Mouse (Mus musculus) hindbrain, embryonic 13.5 days (tissue): ENCODE results near the gene Atpaf1. TPM values are rescaled to one million over a fixed set of nuclear protein-coding genes. Genes with fewer than 3 reads are reported as not detected.

Source experiments
- ATAC-seq: fragments of 200-750 bp; cut with Nextera tagmentation; 2 replicates; pipeline ENCODE4 v1.8.0; 2017; ENCODE audit warnings: moderate TSS enrichment; ENCODE audit not compliant: low FRiP score
- H3K27ac ChIP-seq: fragments of 300-500 bp; sonication (generic); 2 replicates; pipeline ENCODE4 v1.5.1; 2015; ENCODE audit warnings: inconsistent platforms, mild to moderate bottlenecking, moderate library complexity
- H3K27me3 ChIP-seq: fragments of 300-500 bp; sonication (generic); 2 replicates; pipeline ENCODE4 v1.6.1; 2015; ENCODE audit warnings: mild to moderate bottlenecking, inconsistent platforms
- H3K36me3 ChIP-seq: fragments of 300-500 bp; sonication (generic); 2 replicates; pipeline ENCODE4 v1.6.1; 2015; ENCODE audit warnings: mild to moderate bottlenecking, inconsistent platforms
- H3K4me1 ChIP-seq: fragments of 300-500 bp; sonication (generic); replicated peaks from 2 replicates; pipeline ENCODE4 v1.6.1; 2015; ENCODE audit warnings: inconsistent platforms
- H3K4me2 ChIP-seq: fragments of 300-500 bp; sonication (generic); 2 replicates; pipeline ENCODE4 v1.6.1; 2015; ENCODE audit warnings: inconsistent platforms, mild to moderate bottlenecking, moderate library complexity
- H3K4me3 ChIP-seq: fragments of 300-500 bp; sonication (generic); 2 replicates; pipeline ENCODE4 v1.5.1; 2015; ENCODE audit warnings: mild to moderate bottlenecking, inconsistent platforms
- H3K9ac ChIP-seq: fragments of 300-500 bp; sonication (generic); 2 replicates; pipeline ENCODE4 v1.6.1; 2015; ENCODE audit warnings: mild to moderate bottlenecking, inconsistent platforms
- H3K9me3 ChIP-seq: fragments of 300-500 bp; sonication (generic); 2 replicates; pipeline ENCODE4 v1.6.1; 2016; ENCODE audit warnings: inconsistent platforms
- WGBS: fragments of 180-500 bp; shearing (Covaris S2); methylation state at CpG from one replicate; pipeline ENCODE4 v1.1.7; 2015; 5-methylcytosine and 5-hydroxymethylcytosine counted together
- polyA plus RNA-seq: library from polyadenylated mRNA; unstranded; fragments of >200 nt; fragmentation: Nextera tagmentation; extraction: Ambion mirVana; gene quantifications from 2 replicates; pipeline ENCODE4 v1.2.1, GENCODE M21; 2015

Gene Atpaf1
- polyA plus RNA-seq, 1 experiment from 2014 or later = 41.8 TPM

DNA sequence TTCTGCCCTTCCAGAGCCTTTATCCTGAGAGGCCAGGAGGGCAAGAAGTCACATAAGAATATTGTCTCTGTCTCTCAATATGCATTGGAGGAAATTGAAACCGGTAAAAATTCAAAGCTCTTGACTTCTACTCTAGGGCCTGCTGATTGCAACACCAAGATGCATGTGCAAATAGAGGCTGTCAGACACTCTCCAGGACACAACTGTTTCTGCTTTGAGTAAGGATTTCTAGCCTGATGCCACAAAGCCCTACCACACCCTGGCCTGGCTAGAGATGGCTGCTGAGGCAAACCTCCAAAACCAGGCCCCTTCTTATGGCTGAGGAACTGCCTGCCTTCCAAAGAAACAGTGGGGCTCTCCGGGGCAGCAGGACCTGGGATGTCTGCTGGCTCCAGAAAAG is 51.0 kb downstream of the Atpaf1 start:
- no peak overlapping the region for H3K27ac ChIP-seq
- 84% methylated on average over 2 of the region's 2 CpGs for WGBS
- H3K9me3 ChIP-seq = no peaks in the 10 kb centered on the region
- peaks cover 9% of the 10 kb centered on the region for H3K4me1 ChIP-seq
- H3K36me3 ChIP-seq = peaks cover 6% of the 10 kb centered on the region; the same call in 1 of the 2 replicates
- H3K9ac ChIP-seq = no peak overlapping the region
- no peak for ATAC-seq
- H3K4me2 ChIP-seq = no peak overlapping the region
- H3K4me3 ChIP-seq = no peak overlapping the region
- 0 out of 2 replicates have a peak, but pooled peaks cover 5% of the 10 kb centered on the region for H3K27me3 ChIP-seq

GRCm38 (mm10) chr4:115838196-115838595 is 53.6 kb downstream of the Atpaf1 start:
- H3K4me1 ChIP-seq = peaks cover 9% of the 10 kb centered on the region
- no peak for ATAC-seq
- H3K9me3 ChIP-seq = no peaks in the 10 kb centered on the region
- H3K4me3 ChIP-seq = no peak overlapping the region
- H3K36me3 ChIP-seq = 0 out of 2 replicates have a peak, but pooled peaks cover 3% of the 10 kb centered on the region
- no peak overlapping the region for H3K27ac ChIP-seq
- H3K4me2 ChIP-seq = peak overlapping the region; percentile 77
- H3K27me3 ChIP-seq = no peaks in the 10 kb centered on the region
- WGBS = 73% methylated on average over 4 of the region's 4 CpGs
- H3K9ac ChIP-seq = no peak overlapping the region

- peaks cover 9% of the 10 kb centered on the region for H3K4me1 ChIP-seq
- H3K9ac ChIP-seq = peak within 1 kb of the TSS; percentile 78
- H3K9me3 ChIP-seq = no peaks in the 10 kb centered on the region
- 0 out of 2 replicates have a peak within 1 kb of the TSS, but pooled peaks have one; percentile 35 for H3K27ac ChIP-seq
- H3K36me3 ChIP-seq = 0 out of 2 replicates have a peak, but pooled peaks cover 3% of the 10 kb centered on the region
- peak; percentile 96 for ATAC-seq
- H3K4me2 ChIP-seq = peak within 1 kb of the TSS; percentile 77
- peak within 1 kb of the TSS; percentile 62 for H3K4me3 ChIP-seq
- WGBS = 3% methylated on average over 51 of the region's 51 CpGs
- H3K27me3 ChIP-seq = no peaks in the 10 kb centered on the region
Observed at GRCm38 (mm10) chr4:115838696-115839641, 54.4 kb downstream of the Atpaf1 start, which contains the start of gene Mknk1. Mknk1 (plus strand) TSS chr4:115839198.

DNA sequence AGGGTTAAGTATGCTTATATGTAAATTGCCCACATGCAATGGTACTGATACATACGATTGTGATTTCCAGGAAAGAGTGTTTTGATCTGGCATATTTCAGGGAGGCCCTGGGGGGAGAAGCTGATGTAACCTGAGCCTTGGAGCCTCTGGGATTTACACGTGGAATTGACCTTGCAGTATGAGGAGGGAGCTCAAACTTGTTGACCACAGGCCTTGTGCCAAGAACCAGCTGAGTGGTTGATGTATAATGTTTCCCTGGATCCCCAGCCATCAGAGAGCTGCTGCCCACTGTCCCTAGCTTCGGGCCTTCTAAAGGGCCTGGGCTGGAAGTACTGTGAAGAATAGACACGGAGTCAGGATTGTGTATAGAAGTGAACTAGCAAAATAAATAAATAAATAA is 55.3 kb downstream of the Atpaf1 start:
- 60% methylated on average over 4 of the region's 4 CpGs for WGBS
- no peak overlapping the region for H3K27ac ChIP-seq
- 0 out of 2 replicates have a peak overlapping the region, but pooled peaks have one; percentile 78 for H3K9ac ChIP-seq
- no peak for ATAC-seq
- peak overlapping the region; percentile 62 for H3K4me3 ChIP-seq
- no peaks in the 10 kb centered on the region for H3K36me3 ChIP-seq
- peak overlapping the region; percentile 77 for H3K4me2 ChIP-seq
- H3K9me3 ChIP-seq = no peaks in the 10 kb centered on the region
- H3K4me1 ChIP-seq = peaks cover 9% of the 10 kb centered on the region
- H3K27me3 ChIP-seq = no peaks in the 10 kb centered on the region

- Histone ChIP-seq H3K9ac (no peak overlapping the region), H3K36me3 (no peaks in the 10 kb centered on the region), H3K27ac (no peak overlapping the region), H3K27me3 (no peaks in the 10 kb centered on the region), H3K4me1 (peaks cover 9% of the 10 kb centered on the region), H3K9me3 (no peaks in the 10 kb centered on the region), H3K4me3 (no peak overlapping the region), H3K4me2 (no peak overlapping the region)
- 94% methylated on average over 4 of the region's 4 CpGs for WGBS
- ATAC-seq = no peak
Observed at GRCm38 (mm10) chr4:115840842-115841241, 56.2 kb downstream of the Atpaf1 start.

- H3K27me3 ChIP-seq = no peaks in the 10 kb centered on the region
- peaks cover 18% of the 10 kb centered on the region for H3K36me3 ChIP-seq
- H3K9me3 ChIP-seq = no peaks in the 10 kb centered on the region
- H3K4me3 ChIP-seq = no peak overlapping the region
- H3K27ac ChIP-seq = no peak overlapping the region
- no peak for ATAC-seq
- WGBS = 63% methylated on average over 2 of the region's 2 CpGs
- H3K4me1 ChIP-seq = no peaks in the 10 kb centered on the region
- no peak overlapping the region for H3K4me2 ChIP-seq
- no peak overlapping the region for H3K9ac ChIP-seq
Observed at GRCm38 (mm10) chr4:115846656-115847055, 62.0 kb downstream of the Atpaf1 start.

GRCm38 (mm10) chr4:115847377-115847776 is 62.8 kb downstream of the Atpaf1 start:
- Histone ChIP-seq H3K36me3 (peaks cover 21% of the 10 kb centered on the region), H3K27me3 (no peaks in the 10 kb centered on the region), H3K4me1 (no peaks in the 10 kb centered on the region), H3K4me2 (no peak overlapping the region), H3K27ac (no peak overlapping the region), H3K9me3 (no peaks in the 10 kb centered on the region), H3K4me3 (no peak overlapping the region), H3K9ac (no peak overlapping the region)
- WGBS = 70% methylated on average over 5 of the region's 5 CpGs
- no peak for ATAC-seq

GRCm38 (mm10) chr4:115848083-115848482 is 63.5 kb downstream of the Atpaf1 start:
- H3K9ac ChIP-seq = no peak overlapping the region
- no peak overlapping the region for H3K27ac ChIP-seq
- H3K9me3 ChIP-seq = no peaks in the 10 kb centered on the region
- WGBS = 86% methylated on average over 1 of the region's 1 CpGs
- ATAC-seq = no peak
- peaks cover 21% of the 10 kb centered on the region for H3K36me3 ChIP-seq
- H3K27me3 ChIP-seq = no peaks in the 10 kb centered on the region
- no peaks in the 10 kb centered on the region for H3K4me1 ChIP-seq
- H3K4me3 ChIP-seq = no peak overlapping the region
- H3K4me2 ChIP-seq = no peak overlapping the region

- Histone ChIP-seq H3K4me3 (no peak overlapping the region), H3K4me1 (no peaks in the 10 kb centered on the region), H3K4me2 (no peak overlapping the region), H3K9ac (no peak overlapping the region), H3K9me3 (no peaks in the 10 kb centered on the region), H3K36me3 (peaks cover 21% of the 10 kb centered on the region), H3K27me3 (no peaks in the 10 kb centered on the region), H3K27ac (no peak overlapping the region)
- whole genome bisulfite sequencing = 71% methylated on average over 8 of the region's 8 CpGs
- no peak for ATAC-seq
Observed at GRCm38 (mm10) chr4:115848990-115849677, 64.5 kb downstream of the Atpaf1 start.

DNA sequence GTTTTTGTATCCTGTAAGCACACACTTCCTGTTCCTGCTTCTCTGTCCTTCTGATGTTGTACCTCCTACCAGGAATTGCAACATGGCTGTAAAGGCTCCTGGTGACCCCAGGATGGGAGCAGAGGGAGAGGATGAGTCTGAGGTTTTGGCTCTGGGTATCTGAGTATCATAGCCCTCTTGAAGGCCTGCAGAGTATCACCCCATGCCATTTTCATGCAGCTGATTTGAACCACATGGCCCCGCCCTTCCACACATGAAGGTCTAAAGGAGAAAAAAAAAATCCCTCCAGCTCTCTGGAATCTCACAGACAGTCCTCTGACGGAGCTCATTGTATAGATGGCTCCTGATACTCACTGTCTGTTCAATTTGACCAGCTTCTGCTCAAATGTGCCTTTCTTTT is 65.5 kb downstream of the Atpaf1 start:
- Histone ChIP-seq H3K9me3 (no peaks in the 10 kb centered on the region), H3K27me3 (no peaks in the 10 kb centered on the region; the same call in 1 of the 2 replicates), H3K36me3 (peaks cover 21% of the 10 kb centered on the region), H3K4me3 (no peak overlapping the region), H3K4me2 (no peak overlapping the region), H3K9ac (no peak overlapping the region), H3K4me1 (peaks cover 4% of the 10 kb centered on the region), H3K27ac (no peak overlapping the region)
- 80% methylated on average over 2 of the region's 2 CpGs for WGBS
- no peak for ATAC-seq

GRCm38 (mm10) chr4:115850631-115851030 is 66.0 kb downstream of the Atpaf1 start:
- Histone ChIP-seq H3K36me3 (peaks cover 21% of the 10 kb centered on the region), H3K4me2 (no peak overlapping the region), H3K9me3 (no peaks in the 10 kb centered on the region), H3K27me3 (no peaks in the 10 kb centered on the region; the same call in 1 of the 2 replicates), H3K4me3 (no peak overlapping the region), H3K4me1 (peaks cover 9% of the 10 kb centered on the region), H3K27ac (no peak overlapping the region), H3K9ac (no peak overlapping the region)
- WGBS = 69% methylated on average over 2 of the region's 2 CpGs
- ATAC-seq = no peak

- Histone ChIP-seq H3K36me3 (peaks cover 21% of the 10 kb centered on the region), H3K27me3 (no peaks in the 10 kb centered on the region; the same call in 1 of the 2 replicates), H3K4me1 (peaks cover 19% of the 10 kb centered on the region), H3K9ac (no peak overlapping the region), H3K27ac (no peak overlapping the region), H3K4me2 (no peak overlapping the region), H3K9me3 (no peaks in the 10 kb centered on the region), H3K4me3 (no peak overlapping the region)
- no peak for ATAC-seq
- 87% methylated on average over 6 of the region's 6 CpGs for WGBS
Observed at GRCm38 (mm10) chr4:115851569-115851968, 67.0 kb downstream of the Atpaf1 start.
